Mouse (Mus musculus): ENCODE data around the gene Hyal5.

Gene Hyal5

GRCm38 (mm10) chr6:24857697-24858096 lies at the start of gene Hyal5:
Hyal5 (plus strand) TSS chr6:24857997.
- no peak for DNase-seq (ENCODE audit: low spot score)

GRCm38 (mm10) chr6:24822070-24822469 lies 35.7 kb upstream of the Hyal5 start:
- no peak for DNase-seq (ENCODE audit: low spot score)

- no peak for DNase-seq (ENCODE audit: low spot score)
Measured at GRCm38 (mm10) chr6:24860320-24860719, 2.5 kb downstream of the Hyal5 start.

- no peak for DNase-seq (ENCODE audit: low spot score)
Measured at GRCm38 (mm10) chr6:24863649-24864048, 5.9 kb downstream of the Hyal5 start.

- DNase-seq (ENCODE audit: low spot score), result peak; percentile 17
Measured at GRCm38 (mm10) chr6:24894146-24894873, 36.5 kb downstream of the Hyal5 start.

GRCm38 (mm10) chr6:24894874-24895183 lies 37.0 kb downstream of the Hyal5 start:
- no peak for DNase-seq (ENCODE audit: low spot score)

- DNase-seq (ENCODE audit: low spot score), result no peak
Measured at GRCm38 (mm10) chr6:24905101-24905500, 47.3 kb downstream of the Hyal5 start.

GRCm38 (mm10) chr6:24907824-24908223 lies 50.0 kb downstream of the Hyal5 start:
- no peak for DNase-seq (ENCODE audit: low spot score)

- no peak for DNase-seq (ENCODE audit: low spot score)
Measured at GRCm38 (mm10) chr6:24910016-24910727, 52.4 kb downstream of the Hyal5 start.

- no peak for DNase-seq (ENCODE audit: low spot score)
Measured at GRCm38 (mm10) chr6:24910728-24911105, 52.9 kb downstream of the Hyal5 start.

- no peak for DNase-seq (ENCODE audit: low spot score)
Measured at GRCm38 (mm10) chr6:24913591-24913990, 55.8 kb downstream of the Hyal5 start.

- no peak for DNase-seq (ENCODE audit: low spot score)
Measured at GRCm38 (mm10) chr6:24925076-24925785, 67.4 kb downstream of the Hyal5 start.

Data from layer of hippocampus, adult 11-12 months (tissue).